Mouse (Mus musculus) midbrain, embryonic 10.5 days (tissue): ENCODE measurements around the gene Zfp553. TPM values are rescaled to one million over a fixed set of nuclear protein-coding genes. Genes with fewer than 3 reads are reported as not detected.

ENCODE experiments used
- polyA plus RNA-seq: library from polyadenylated mRNA; unstranded; fragments of >200 nt; fragmentation: Nextera tagmentation; extraction: Ambion mirVana; gene quantifications from 2 replicates; pipeline ENCODE4 v1.2.1, GENCODE M21; 2016

Gene Zfp553
- polyA plus RNA-seq, 1 experiment from 2014 or later, result 75.4 TPM

Other genes with a start within 250 kb of the Zfp553 start
- gene Mvp, start 218.4 kb upstream of the Zfp553 start, polyA plus RNA-seq, result 3.0 and 5.2 TPM in 2 replicates
- 0.19 and 0.25 TPM in 2 replicates for gene Pagr1b, start 216.6 kb upstream of the Zfp553 start, polyA plus RNA-seq
- gene Pagr1a, start 215.7 kb upstream of the Zfp553 start, polyA plus RNA-seq, result 103 and 104 TPM in 2 replicates
- 46.2 and 55.1 TPM in 2 replicates for gene Gm42742, start 212.0 kb upstream of the Zfp553 start, polyA plus RNA-seq
- gene Prrt2, start 211.8 kb upstream of the Zfp553 start, polyA plus RNA-seq, result 2.9 and 4.4 TPM in 2 replicates
- 64.6 and 66.4 TPM in 2 replicates for gene Maz, start 206.0 kb upstream of the Zfp553 start, polyA plus RNA-seq
- 210 and 222 TPM in 2 replicates for gene Kif22, start 190.6 kb upstream of the Zfp553 start, polyA plus RNA-seq
- gene Zg16, start 145.7 kb upstream of the Zfp553 start, polyA plus RNA-seq, result not detected in 2 replicates
- gene AI467606, start 141.7 kb upstream of the Zfp553 start, polyA plus RNA-seq, result 0.91 and 1.2 TPM in 2 replicates
- gene Qprt, start 110.8 kb upstream of the Zfp553 start, polyA plus RNA-seq, result 7.2 and 10.3 TPM in 2 replicates
- 0.09 and 0.10 TPM in 2 replicates for gene Spn, start 95.2 kb upstream of the Zfp553 start, polyA plus RNA-seq
- 94.3 and 109 TPM in 2 replicates for gene Cd2bp2, start 37.0 kb upstream of the Zfp553 start, polyA plus RNA-seq
- gene Tbc1d10b, start 24.6 kb upstream of the Zfp553 start, polyA plus RNA-seq, result 22.7 and 29.4 TPM in 2 replicates
- gene Mylpf, start 24.2 kb upstream of the Zfp553 start, polyA plus RNA-seq, result 12.6 and 16.5 TPM in 2 replicates
- 31.8 and 32.7 TPM in 2 replicates for gene Sept1, start 69 bp downstream of the Zfp553 start, polyA plus RNA-seq
- 59.4 TPM in 2 replicates for gene Zfp771, start 11.2 kb downstream of the Zfp553 start, polyA plus RNA-seq
- 289 and 345 TPM in 2 replicates for gene Dctpp1, start 27.6 kb downstream of the Zfp553 start, polyA plus RNA-seq
- 71.2 and 76.9 TPM in 2 replicates for gene Sephs2, start 41.0 kb downstream of the Zfp553 start, polyA plus RNA-seq
- 0.72 and 0.77 TPM in 2 replicates for gene Itgal, start 63.2 kb downstream of the Zfp553 start, polyA plus RNA-seq
- 19.7 and 20.6 TPM in 2 replicates for gene Zfp768, start 112.5 kb downstream of the Zfp553 start, polyA plus RNA-seq
- gene Zfp747, start 143.0 kb downstream of the Zfp553 start, polyA plus RNA-seq, result 8.6 and 9.1 TPM in 2 replicates
- 5.8 and 6.4 TPM in 2 replicates for gene 9130019O22Rik, start 154.1 kb downstream of the Zfp553 start, polyA plus RNA-seq
- gene E430018J23Rik, start 160.6 kb downstream of the Zfp553 start, polyA plus RNA-seq, result 5.4 and 6.3 TPM in 2 replicates
- 6.9 and 8.0 TPM in 2 replicates for gene Zfp764, start 173.8 kb downstream of the Zfp553 start, polyA plus RNA-seq
- 34.4 and 35.2 TPM in 2 replicates for gene Zfp688, start 189.0 kb downstream of the Zfp553 start, polyA plus RNA-seq
- gene Zfp689, start 216.1 kb downstream of the Zfp553 start, polyA plus RNA-seq, result 13.9 and 16.4 TPM in 2 replicates
- 56.0 and 59.6 TPM in 2 replicates for gene Prr14, start 226.6 kb downstream of the Zfp553 start, polyA plus RNA-seq
- 8.6 and 9.6 TPM in 2 replicates for gene Fbrs, start 246.1 kb downstream of the Zfp553 start, polyA plus RNA-seq